Mouse (Mus musculus) skeletal muscle tissue, postnatal 0 days (tissue): Measurements from ENCODE around the gene Prps2. TPM values are rescaled to one million over a fixed set of nuclear protein-coding genes. Genes with fewer than 3 reads are reported as not detected.

Experiments used
- polyA plus RNA-seq: library from polyadenylated mRNA; unstranded; fragments of >200 nt; fragmentation: Nextera tagmentation; extraction: Ambion mirVana; gene quantifications from 2 replicates; pipeline ENCODE4 v1.2.1, GENCODE M21; 2015

Gene Prps2
- 3.1 and 3.5 TPM in 2 replicates for polyA plus RNA-seq

GRCm38 (mm10) chrX:167382047-167382853 is at the start of gene Prps2:
Gene Prps2, minus strand, starts transcription at chrX:167382749.

GRCm38 (mm10) chrX:167330399-167330798 is 52.1 kb downstream of the Prps2 start, which contains the start of gene Tlr7:
Gene Tlr7, minus strand, starts transcription at chrX:167330558.

Other genes starting within 250 kb of the Prps2 start
- gene Tmsb4x, start 173.4 kb downstream of the Prps2 start, polyA plus RNA-seq, result 1,537 and 2,077 TPM in 2 replicates
- gene Tlr8, start 118.4 kb downstream of the Prps2 start, polyA plus RNA-seq, result 0.18 and 0.79 TPM in 2 replicates
- gene Tlr7, start 52.2 kb downstream of the Prps2 start, polyA plus RNA-seq, result 0.56 and 0.82 TPM in 2 replicates